Mouse (Mus musculus) layer of hippocampus, adult 18-20 months (tissue): ENCODE measurements around the gene Cnbp. TPM values are rescaled to one million over a fixed set of nuclear protein-coding genes. Genes with fewer than 3 reads are reported as not detected.

Experiments used
- DNase-seq, 2 experiments: peaks; one replicate each; pipeline ENCODE4 v3.0.0; 2022; ENCODE audit warnings: low spot score in 2 of 2
- long read RNA-seq: library from polyadenylated mRNA; stranded (forward); transcript quantifications from one replicate; pipeline ENCODE4 v2.0.0, GENCODE M21; 2021
- total RNA-seq, 2 experiments: library from RNA; stranded (reverse); gene quantifications; 2 replicates each; pipeline ENCODE4 v1.2.3; 2021

Gene Cnbp
- total RNA-seq = 100 to 1,000 TPM; 261 to 266 TPM
- long read RNA-seq, transcript Cnbp-201 (5 exons, 2,178 nt) = minor isoform, 55 of 358 reads
- long read RNA-seq, transcript Cnbp-209 (5 exons, 1,614 nt) = minor isoform, 8 of 358 reads
- long read RNA-seq, transcript Cnbp-208 (5 exons, 2,175 nt) = major isoform, 150 of 358 reads
- long read RNA-seq, transcript Cnbp-203 (5 exons, 1,661 nt) = minor isoform, 103 of 358 reads
- long read RNA-seq, partial matches to known transcripts = 10 of 358 reads
- long read RNA-seq, other reads (novel, unspliced or antisense) = 31 of 358 reads

DNA sequence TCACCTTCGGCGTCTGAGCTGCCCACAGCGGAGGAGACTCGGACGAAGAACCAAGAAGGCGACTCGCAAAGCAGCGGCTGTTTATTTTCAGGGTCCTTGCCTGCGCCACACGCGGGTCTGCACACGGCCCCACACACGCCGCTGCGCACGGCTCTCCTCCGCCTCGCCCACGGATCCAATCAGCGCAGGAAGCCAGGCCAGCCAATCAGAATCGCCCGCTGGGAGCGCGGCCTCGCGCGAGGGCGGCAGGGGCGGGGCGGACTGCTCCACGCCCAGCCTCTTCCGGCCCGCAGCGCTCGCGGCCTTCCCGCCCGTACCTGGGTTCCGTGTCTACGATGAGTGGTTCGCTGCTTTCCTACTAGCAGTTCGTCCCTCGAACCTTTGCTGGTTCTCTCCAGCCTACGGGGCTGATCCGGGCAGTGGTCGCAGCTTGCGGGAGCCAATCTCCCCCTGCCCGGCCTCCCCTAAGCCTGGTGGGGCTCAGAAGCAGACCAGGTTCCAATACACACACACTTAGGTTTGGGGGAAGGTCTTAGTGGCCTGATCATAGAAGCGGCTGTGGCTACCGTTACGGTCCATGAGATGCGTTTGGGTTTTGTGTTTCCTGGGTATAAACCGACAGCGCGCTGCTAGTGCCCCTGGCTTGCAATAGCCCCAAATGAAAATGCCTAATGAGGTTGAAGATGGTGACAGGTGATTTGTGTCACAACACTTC is at the start of gene Cnbp:
Gene Cnbp (minus strand): TSS at position 207 of the 715 bp plus-strand sequence.
- peak; percentile 96 to 98 for DNase-seq

- DNase-seq = peak; percentile 25 to 70
Observed at GRCm38 (mm10) chr6:87898028-87898427, 47.1 kb upstream of the Cnbp start.

DNA sequence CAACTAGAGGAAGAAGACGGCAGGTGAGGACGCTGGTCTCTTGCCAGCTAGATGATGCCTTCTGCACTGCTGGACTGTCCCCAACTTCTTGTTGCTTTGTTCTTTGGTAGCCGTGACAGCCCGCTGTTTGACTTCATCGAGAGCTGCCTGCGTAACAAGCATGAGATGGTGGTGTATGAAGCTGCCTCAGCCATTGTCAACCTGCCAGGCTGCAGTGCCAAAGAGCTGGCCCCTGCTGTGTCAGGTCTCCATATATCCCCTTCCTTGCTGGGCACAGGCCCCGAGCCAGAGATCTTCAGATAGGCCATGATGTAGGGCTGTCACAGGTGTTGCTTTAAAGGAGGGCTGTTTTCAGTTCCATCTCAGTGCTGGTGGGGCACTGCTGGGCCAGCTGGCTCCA is 43.0 kb upstream of the Cnbp start:
- DNase-seq = no peak

GRCm38 (mm10) chr6:87887594-87888233 is 36.8 kb upstream of the Cnbp start, which contains the start of gene Copg1:
Copg1 (plus strand) TSS chr6:87887814.
- DNase-seq = peak; percentile 99 to 100

DNA sequence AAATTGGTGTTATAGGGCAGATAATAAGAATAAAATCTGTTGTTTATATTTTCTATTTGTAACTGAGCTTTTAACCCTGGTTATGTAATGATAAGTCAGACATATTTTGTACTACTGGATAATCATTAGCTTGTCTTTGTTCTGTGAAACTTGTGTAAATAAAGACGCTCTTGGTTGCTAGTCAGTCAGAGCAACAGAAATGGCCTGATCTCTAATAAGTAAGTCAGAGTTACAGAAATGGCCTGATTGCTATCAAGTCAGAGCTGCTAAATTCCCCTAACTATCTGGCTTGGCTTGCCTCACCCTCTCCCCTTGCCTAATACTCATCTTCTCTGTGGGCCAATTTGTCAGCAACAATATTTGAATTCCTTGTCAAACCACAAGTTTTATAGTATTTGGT is 35.8 kb upstream of the Cnbp start:
- DNase-seq = no peak

GRCm38 (mm10) chr6:87882816-87883215 is 31.9 kb upstream of the Cnbp start:
- peak; percentile 63 to 66 for DNase-seq

DNA sequence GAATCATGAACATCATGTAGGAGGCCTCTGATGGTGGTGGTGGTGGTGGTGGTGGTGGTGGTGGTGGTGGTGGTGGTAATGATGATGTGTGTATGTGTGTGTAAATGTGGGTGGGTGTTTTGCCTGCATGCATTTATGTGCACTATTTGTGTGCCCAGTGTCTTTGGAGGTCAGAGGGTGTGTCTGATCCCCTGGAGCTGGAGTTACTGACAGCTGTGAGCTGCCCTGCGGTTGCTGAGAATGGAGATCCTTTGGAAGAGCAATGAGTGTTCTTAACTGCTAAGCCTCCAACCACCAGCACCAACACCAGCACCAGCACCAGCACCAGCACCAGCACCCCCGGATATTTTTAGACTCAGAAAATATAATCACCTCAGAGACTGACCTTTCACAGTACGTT is 31.3 kb upstream of the Cnbp start:
- no peak for DNase-seq

DNA sequence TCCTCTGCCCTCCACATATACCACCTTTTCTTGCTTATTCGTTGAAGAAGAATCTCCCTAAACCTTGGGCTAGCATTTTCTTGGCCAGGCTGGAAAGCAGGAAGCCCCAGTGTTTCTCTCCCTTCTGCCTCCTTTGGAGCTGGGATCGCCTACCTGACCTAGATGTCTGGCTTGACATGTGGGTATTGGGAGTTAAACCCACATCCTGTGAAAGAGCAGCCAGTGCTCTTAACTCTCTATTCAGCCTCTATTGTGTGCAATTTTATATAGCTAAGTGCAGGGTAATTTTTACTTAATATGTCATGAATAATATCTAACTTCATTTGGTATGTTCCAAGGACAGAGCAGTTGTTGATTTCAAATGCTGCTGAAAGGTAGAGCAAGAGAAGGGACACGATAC is 28.7 kb upstream of the Cnbp start:
- no peak for DNase-seq

GRCm38 (mm10) chr6:87879010-87879409 is 28.1 kb upstream of the Cnbp start:
- no peak for DNase-seq

- no peak for DNase-seq
Observed at GRCm38 (mm10) chr6:87876068-87876643, 25.2 kb upstream of the Cnbp start.

DNA sequence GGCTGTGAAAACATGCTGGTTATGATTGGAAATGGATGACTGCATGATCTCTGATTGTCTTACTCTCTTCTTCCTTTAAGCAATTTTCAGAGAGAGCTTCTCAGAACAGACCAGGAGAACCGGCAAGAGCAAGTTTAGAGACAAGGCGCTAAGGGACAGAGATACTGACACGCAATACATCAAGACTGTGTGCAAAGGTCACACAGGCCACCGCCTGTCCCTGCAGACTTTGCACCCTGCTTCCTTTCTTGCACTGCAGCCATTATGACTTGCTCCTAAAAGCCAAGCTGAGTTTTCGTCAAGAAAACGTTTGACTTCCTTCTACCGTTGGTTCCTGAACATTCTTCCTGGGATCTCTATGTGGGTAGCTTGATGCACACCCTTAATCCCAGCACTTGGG is 24.7 kb upstream of the Cnbp start:
- no peak for DNase-seq

GRCm38 (mm10) chr6:87875083-87875482 is 24.2 kb upstream of the Cnbp start:
- no peak for DNase-seq

- DNase-seq = no peak
Observed at GRCm38 (mm10) chr6:87873963-87874362, 23.1 kb upstream of the Cnbp start.

- DNase-seq = no peak
Observed at GRCm38 (mm10) chr6:87873104-87873503, 22.2 kb upstream of the Cnbp start.

DNA sequence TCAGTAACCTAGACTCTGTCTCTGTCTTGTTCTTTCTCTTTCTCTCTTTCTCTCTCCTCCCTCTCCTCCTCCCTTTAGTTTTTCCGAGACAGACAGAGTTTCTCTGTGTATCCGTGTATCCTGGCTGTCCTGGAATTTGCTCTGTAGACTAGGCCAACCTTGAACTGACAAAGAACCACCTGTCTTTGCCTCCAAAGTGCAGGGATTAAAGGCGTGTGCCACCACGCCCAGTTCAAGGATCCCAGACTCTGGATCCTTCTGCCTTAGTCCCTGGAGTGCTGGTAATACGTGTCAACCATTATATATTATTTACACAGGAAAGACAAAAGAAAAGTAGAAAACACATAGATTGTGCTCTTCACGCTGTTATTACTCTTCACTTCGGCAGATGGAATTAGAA is 20.3 kb upstream of the Cnbp start:
- DNase-seq = no peak

GRCm38 (mm10) chr6:87870440-87870839 is 19.5 kb upstream of the Cnbp start:
- DNase-seq = no peak

GRCm38 (mm10) chr6:87868871-87869506 is 18.1 kb upstream of the Cnbp start:
- DNase-seq = no peak

- no peak for DNase-seq
Observed at GRCm38 (mm10) chr6:87867256-87867655, 16.4 kb upstream of the Cnbp start.

- no peak for DNase-seq
Observed at GRCm38 (mm10) chr6:87866211-87866610, 15.3 kb upstream of the Cnbp start.

DNA sequence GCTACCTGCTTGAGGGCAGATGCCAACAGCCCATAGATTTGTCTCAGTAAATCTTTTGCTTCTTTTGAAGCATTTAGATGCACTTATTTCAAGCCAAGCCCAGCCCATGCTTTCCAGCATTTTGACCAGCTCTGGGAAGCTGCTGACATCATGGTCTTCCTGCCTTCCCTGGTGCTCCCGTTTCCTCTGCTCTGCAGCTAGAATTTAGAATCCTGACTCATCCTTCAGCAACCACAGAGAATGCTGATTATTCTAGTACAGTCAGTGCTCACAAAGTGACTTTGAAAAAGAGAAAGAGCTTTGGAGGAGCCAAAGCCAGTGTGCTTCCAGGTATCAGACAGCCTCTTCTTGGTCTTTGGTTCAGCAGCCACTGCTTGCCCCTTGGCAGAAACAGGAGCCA is 6.2 kb upstream of the Cnbp start:
- DNase-seq = no peak

DNA sequence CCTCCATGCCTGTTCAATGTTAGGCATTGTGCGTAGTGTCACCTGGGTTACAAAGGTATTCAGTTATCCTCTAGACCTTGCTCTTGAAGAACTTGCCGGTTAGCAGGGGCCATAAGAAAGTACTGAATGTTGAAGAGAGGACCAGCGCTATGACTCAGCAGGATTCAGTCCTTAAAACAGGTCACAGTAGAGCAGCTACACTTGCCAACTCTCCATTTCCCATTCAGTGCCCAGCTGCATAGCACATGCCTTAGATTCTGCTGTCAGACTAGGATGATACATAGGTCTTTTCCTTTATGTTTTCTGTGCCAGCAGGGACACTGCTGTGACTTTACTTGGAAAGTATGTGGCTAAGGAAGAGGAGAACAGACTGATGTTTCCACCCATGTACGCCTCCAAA is 2.5 kb upstream of the Cnbp start:
- no peak for DNase-seq

DNA sequence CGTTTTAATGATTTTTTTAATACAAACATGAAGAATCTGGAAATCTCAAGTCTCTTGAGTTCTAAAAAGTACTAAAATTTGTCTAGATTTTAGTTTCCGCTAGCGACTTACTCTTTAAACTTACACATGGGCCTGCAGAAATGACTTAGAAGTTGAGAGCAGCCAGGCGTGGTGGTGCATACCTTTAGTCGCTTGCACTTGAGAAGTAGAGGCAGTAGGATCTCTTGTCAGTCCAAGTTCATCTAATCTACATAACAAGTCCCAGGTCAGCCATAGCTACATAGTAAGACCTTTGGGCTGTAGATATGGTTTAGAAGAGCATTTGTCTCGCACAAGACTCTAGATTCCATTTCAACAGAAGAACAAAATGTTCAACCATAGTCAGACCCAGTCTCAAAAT is 965 bp upstream of the Cnbp start:
- no peak for DNase-seq
